Mouse (Mus musculus): ENCODE results near the gene Pxdn. TPM values are rescaled to one million over a fixed set of nuclear protein-coding genes. Genes with fewer than 3 reads are reported as not detected.

Pxdn gene
- total and polyA plus RNA-seq, 3 experiments, result 0.04 to 0.21 (median 0.14) TPM

DNA sequence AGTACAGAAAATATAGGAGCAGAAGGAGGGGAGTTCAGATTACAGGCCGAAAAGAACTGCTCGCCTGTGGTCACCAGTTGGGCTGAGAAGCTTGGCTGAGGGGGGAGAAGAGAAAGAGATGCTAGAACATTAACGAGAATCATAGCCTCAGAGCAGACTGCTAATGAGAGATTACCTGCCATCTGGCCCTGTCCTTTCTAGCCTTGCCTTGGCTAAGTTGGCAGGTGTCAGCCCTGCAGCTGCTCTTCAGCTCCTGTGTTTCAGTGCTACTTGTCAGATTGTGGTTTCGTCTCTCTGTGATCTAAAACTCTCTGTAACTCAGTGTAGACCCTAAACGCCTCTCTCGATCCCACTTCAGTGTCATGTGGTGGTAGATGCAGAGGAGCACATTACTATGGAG is 20.6 kb upstream of the Pxdn start:
- dilution Hi-C loops (cut with MboI; ENCODE audit: extremely low pct_ligation_motif_present, extremely low pct_unique_long_range_greater_than_20kb, low sequenced_read_pairs), result no loop called here
- TF ChIP-seq MEF2A (IDR thresholded peaks at IDR 0.05; ENCODE audit: borderline replicate concordance, low read depth, low read length), result no peak
- no peak for TF ChIP-seq ZKSCAN1 (IDR thresholded peaks at IDR 0.05; ENCODE audit: borderline replicate concordance, low read depth, low read length)
- TF ChIP-seq JUN (IDR thresholded peaks at IDR 0.05; ENCODE audit: insufficient read depth, low read depth, low read length), result no peak
- no peak for TF ChIP-seq ZC3H11A (IDR thresholded peaks at IDR 0.05; ENCODE audit: low read depth, low read length)
- TF ChIP-seq ELF1 (IDR thresholded peaks at IDR 0.05; ENCODE audit: low read depth, low read length), result no peak
- TF ChIP-seq RCOR1 (conservative IDR thresholded peaks at IDR 0.05; ENCODE audit: low read depth, low read length), result no peak
- no peak for TF ChIP-seq ZMIZ1 (IDR thresholded peaks at IDR 0.05; ENCODE audit: low read depth, low read length)
- no peak for TF ChIP-seq HCFC1 (IDR thresholded peaks at IDR 0.05; ENCODE audit: low read depth, low read length)
- TF ChIP-seq JUND (conservative IDR thresholded peaks at IDR 0.05; ENCODE audit: low read depth, low read length), result no peak
- TF ChIP-seq USF2 (conservative IDR thresholded peaks at IDR 0.05; ENCODE audit: low read depth, low read length), result no peak
- TF ChIP-seq RAD21 (IDR thresholded peaks at IDR 0.05; ENCODE audit: low read depth, low read length), result no peak
- no peak for TF ChIP-seq BHLHE40 (IDR thresholded peaks at IDR 0.05; ENCODE audit: low read depth, low read length)
- no peaks in the 10 kb centered on the region for H3K27me3 ChIP-seq (replicated peaks)

DNA sequence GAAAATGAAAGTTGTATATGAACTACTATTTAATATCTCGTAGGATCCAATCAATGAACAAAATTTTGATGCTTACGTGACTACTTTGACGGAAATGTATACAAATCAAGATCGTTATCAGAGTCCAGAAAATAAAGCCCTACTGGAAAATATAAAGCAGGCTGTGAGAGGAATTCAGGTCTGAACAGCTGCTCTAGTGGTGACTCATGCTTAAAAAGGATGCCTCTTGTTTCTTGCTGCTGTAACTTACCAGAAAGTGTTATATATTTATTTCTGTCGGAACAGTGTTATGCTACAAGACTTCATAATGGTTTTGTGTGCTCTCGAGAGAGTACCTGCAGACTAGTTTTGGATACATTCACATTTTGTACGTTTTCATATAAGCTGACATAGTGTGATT is 17.1 kb upstream of the Pxdn start:
- Histone ChIP-seq H3K9me3 (replicated peaks; ENCODE audit: low read length) (peaks cover 3% of the 10 kb centered on the region), H3K27me3 (replicated peaks) (no peaks in the 10 kb centered on the region), H3K36me3 (replicated peaks in 1 of 2; ENCODE audit: control insufficient read depth in 1 of 2, insufficient read depth in 1 of 2, low read length in 1 of 2) (no peaks in the 10 kb centered on the region), H3K27ac (ENCODE audit: insufficient read depth, low read depth) (no peak overlapping the region), H3K4me3 (replicated peaks in 1 of 3; ENCODE audit: low read depth in 2 of 3, low read length in 2 of 3, poor library complexity in 1 of 3) (no peak overlapping the region), H3K4me1 (ENCODE audit: control insufficient read depth in 1 of 2, insufficient read depth in 2 of 2) (0 out of 4 replicates have a peak, but pooled peaks cover 0 to 2% of the 10 kb centered on the region in 2 experiments), H3K4me2 (ENCODE audit: insufficient read depth, low read depth, poor library complexity, severe bottlenecking) (no peak overlapping the region), H3K79me2 (replicated peaks; ENCODE audit: control insufficient read depth, extremely low read depth, insufficient read depth, poor library complexity, severe bottlenecking) (no peaks in the 10 kb centered on the region), H3K9ac (ENCODE audit: insufficient read depth, low read depth) (no peak overlapping the region)
- no peak for DNase-seq (ENCODE audit: extremely low read depth)
- in situ Hi-C loops (cut with MboI; ENCODE audit: low pct_ligation_motif_present, low pct_unique_long_range_greater_than_20kb, low sequenced_read_pairs) (loop anchor here (25.0 kb wide), 1 partner anchor 442 kb away; the partner anchor contains the start of gene Sntg2), dilution Hi-C loops (cut with MboI; ENCODE audit: extremely low pct_ligation_motif_present, extremely low pct_unique_long_range_greater_than_20kb, low sequenced_read_pairs) (no loop called here)
- TF ChIP-seq POLR2A (IDR thresholded peaks at IDR 0.05; ENCODE audit: low read depth, low read length) (no peak), ZMIZ1 (IDR thresholded peaks at IDR 0.05; ENCODE audit: low read depth, low read length) (no peak), PAX5 (IDR thresholded peaks at IDR 0.05; ENCODE audit: low read length) (no peak), USF1 (IDR thresholded peaks at IDR 0.05; ENCODE audit: low read depth, low read length) (no peak), NRF1 (IDR thresholded peaks at IDR 0.05; ENCODE audit: low read depth, low read length) (no peak), MAFK (IDR thresholded peaks at IDR 0.05; ENCODE audit: insufficient replicate concordance, low read length) (no peak), MYC (IDR thresholded peaks at IDR 0.05; ENCODE audit: low read depth, low read length) (no peak), KAT2A (IDR thresholded peaks at IDR 0.05; ENCODE audit: insufficient replicate concordance, low read length) (no peak), POLR2AphosphoS2 (IDR thresholded peaks at IDR 0.05; ENCODE audit: low read depth, low read length) (no peak), MAX (IDR thresholded peaks at IDR 0.05; ENCODE audit: low read length) (no peak), UBTF (IDR thresholded peaks at IDR 0.05; ENCODE audit: low read depth, low read length) (no peak), CHD1 (IDR thresholded peaks at IDR 0.05; ENCODE audit: low read depth, low read length) (no peak), MEF2A (IDR thresholded peaks at IDR 0.05; ENCODE audit: borderline replicate concordance, low read depth, low read length) (no peak)

More for the DNA sequence above, 20.6 kb upstream of the Pxdn start:
- no peak overlapping the region for H3K27ac ChIP-seq (ENCODE audit: insufficient read depth, low read depth)
- no peaks in the 10 kb centered on the region for H3K36me3 ChIP-seq (replicated peaks in 1 of 2; ENCODE audit: control insufficient read depth in 1 of 2, insufficient read depth in 1 of 2, low read length in 1 of 2)
- DNase-seq (ENCODE audit: extremely low read depth), result no peak
- no peaks in the 10 kb centered on the region for H3K79me2 ChIP-seq (replicated peaks; ENCODE audit: control insufficient read depth, extremely low read depth, insufficient read depth, poor library complexity, severe bottlenecking)
- 0 out of 4 replicates have a peak, but pooled peaks cover 0 to 2% of the 10 kb centered on the region in 2 experiments for H3K4me1 ChIP-seq (ENCODE audit: control insufficient read depth in 1 of 2, insufficient read depth in 2 of 2)
- in situ Hi-C loops (cut with MboI; ENCODE audit: low pct_ligation_motif_present, low pct_unique_long_range_greater_than_20kb, low sequenced_read_pairs), result loop anchor here (25.0 kb wide), 1 partner anchor 445 kb away; the partner anchor contains the start of gene Sntg2
- H3K9me3 ChIP-seq (replicated peaks; ENCODE audit: low read length), result peaks cover 3% of the 10 kb centered on the region
- H3K4me3 ChIP-seq (replicated peaks in 1 of 3; ENCODE audit: low read depth in 2 of 3, low read length in 2 of 3, poor library complexity in 1 of 3), result no peak overlapping the region
- H3K9ac ChIP-seq (ENCODE audit: insufficient read depth, low read depth), result no peak overlapping the region
- H3K4me2 ChIP-seq (ENCODE audit: insufficient read depth, low read depth, poor library complexity, severe bottlenecking), result no peak overlapping the region

Measured in CH12.LX (cell line).